Mouse (Mus musculus) heart, adult 2 months (tissue): ENCODE measurements around the gene Lpcat1. TPM values are rescaled to one million over a fixed set of nuclear protein-coding genes. Genes with fewer than 3 reads are reported as not detected.

Experiments used
- DNase-seq, 2 experiments: peaks; one replicate each; pipeline ENCODE4 v3.0.0; 2021
- H3K27ac ChIP-seq: fragments of 200-600 bp; 2 replicates; pipeline ENCODE4 v1.8.1; 2022
- H3K27me3 ChIP-seq: fragments of 200-500 bp; 2 replicates; pipeline ENCODE4 v1.6.1; 2012; ENCODE audit warnings: mild to moderate bottlenecking, low read length, inconsistent platforms, mixed read lengths; ENCODE audit not compliant: control insufficient read depth, insufficient read depth
- H3K36me3 ChIP-seq: fragments of 200-500 bp; 2 replicates; pipeline ENCODE4 v1.6.1; 2012; ENCODE audit warnings: low read length, inconsistent platforms; ENCODE audit not compliant: control insufficient read depth, insufficient read depth
- H3K4me1 ChIP-seq: fragments of 200-500 bp; 2 replicates; pipeline ENCODE4 v1.6.1; 2011; ENCODE audit warnings: low read length; ENCODE audit not compliant: control insufficient read depth, insufficient read depth
- H3K4me3 ChIP-seq: fragments of 200-600 bp; 2 replicates; pipeline ENCODE4 v1.8.1; 2022
- H3K79me2 ChIP-seq: fragments of 200-500 bp; replicated peaks from 2 replicates; pipeline ENCODE4 v1.6.1; 2012; ENCODE audit warnings: mild to moderate bottlenecking, inconsistent platforms, low read length, moderate library complexity, mixed read lengths; ENCODE audit not compliant: control insufficient read depth, insufficient read depth
- H3K9ac ChIP-seq: fragments of 200-500 bp; 2 replicates; pipeline ENCODE4 v1.6.1; 2012; ENCODE audit warnings: low read depth, mild to moderate bottlenecking, control low read depth, inconsistent platforms, low read length, mixed read lengths
- CTCF ChIP-seq: fragments of 200-600 bp; IDR thresholded peaks from 2 replicates; pipeline ENCODE4 v1.8.1; 2022; ENCODE audit warnings: antibody characterized with exemption, mild to moderate bottlenecking, moderate library complexity
- EP300 ChIP-seq: fragments of 200-500 bp; IDR thresholded peaks from 2 replicates; pipeline ENCODE4 v1.6.1; 2011; ENCODE audit warnings: low read depth, low read length, control low read depth; ENCODE audit not compliant: insufficient read depth
- POLR2A ChIP-seq: fragments of 200-500 bp; IDR thresholded peaks from 2 replicates; pipeline ENCODE4 v1.6.1; 2011; ENCODE audit warnings: mild to moderate bottlenecking, low read depth, low read length, control low read depth; ENCODE audit not compliant: insufficient read depth
- WGBS: fragments of 180-500 bp; shearing (Covaris S2); methylation state at CpG from one replicate; pipeline ENCODE4 v1.1.7; 2018; 5-methylcytosine and 5-hydroxymethylcytosine counted together
- intact Hi-C: fragments of 180-260 bp; cut with DNase I; formaldehyde crosslinking; loops from one replicate; pipeline ENCODE4 v1.15.1; 2025
- polyA plus RNA-seq: library from polyadenylated mRNA; depleted of rRNA; stranded (reverse); fragments of >200 nt; gene quantifications from 2 replicates; pipeline ENCODE4 v1.2.3, GENCODE M21; 2012; rRNA removed
- total RNA-seq, 2 experiments: library from RNA; stranded (reverse); gene quantifications; 2 replicates each; pipeline ENCODE4 v1.2.3; 2021

Gene Lpcat1
- total and polyA plus RNA-seq, 3 experiments: 7.5 to 13.1 (median 11.1) TPM

DNA sequence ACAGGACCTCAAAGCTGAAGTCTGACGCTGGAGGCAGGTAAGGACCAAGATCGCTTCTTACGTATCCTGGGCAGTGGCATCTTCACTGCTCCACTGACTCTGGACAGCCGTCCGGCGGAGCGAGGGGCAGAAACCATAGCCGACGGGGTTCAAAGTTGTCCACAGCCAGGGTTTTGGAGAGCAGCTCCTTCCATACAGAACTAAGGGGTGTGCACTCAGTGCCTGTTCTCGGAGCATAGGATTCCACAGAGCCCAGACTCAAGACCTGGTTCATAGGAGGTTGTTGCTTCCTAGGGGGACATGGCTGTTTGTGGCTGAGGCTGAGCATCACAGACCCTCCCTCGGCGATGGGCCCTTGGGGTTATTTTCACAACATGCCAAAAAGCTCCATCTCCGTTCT is 69.8 kb downstream of the Lpcat1 start:
- Histone ChIP-seq H3K4me1 (no peaks in the 10 kb centered on the region), H3K4me3 (no peak overlapping the region), H3K36me3 (no peaks in the 10 kb centered on the region), H3K79me2 (no peaks in the 10 kb centered on the region), H3K9ac (no peak overlapping the region), H3K27ac (no peak overlapping the region), H3K27me3 (peaks cover 8% of the 10 kb centered on the region)
- TF ChIP-seq CTCF: no peak
- TF ChIP-seq POLR2A: no peak
- no peak for TF ChIP-seq EP300
- intact Hi-C loops: no loop called here
- 23% methylated on average over 13 of the region's 13 CpGs for WGBS
- DNase-seq: no peak

DNA sequence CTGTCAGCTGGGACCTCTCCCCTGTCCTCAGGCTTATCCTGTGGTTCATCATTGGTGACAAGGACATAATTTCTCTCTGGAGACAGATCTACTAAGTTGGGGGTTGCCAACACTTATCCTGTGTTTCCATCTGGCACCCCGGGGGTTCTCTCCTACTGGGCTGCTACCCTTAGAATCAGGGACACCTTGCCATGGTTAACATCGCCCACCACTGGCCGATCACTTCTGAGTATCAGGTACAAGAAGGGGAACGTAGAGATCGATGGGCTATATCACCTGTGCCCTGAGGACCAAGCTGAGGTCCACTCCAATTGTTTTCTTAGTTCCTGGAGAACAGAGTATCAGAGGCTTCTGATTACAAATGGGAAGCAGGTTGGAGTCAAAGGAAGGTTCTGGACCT is 97.2 kb downstream of the Lpcat1 start:
- TF ChIP-seq EP300 (no peak), CTCF (no peak), POLR2A (no peak)
- Histone ChIP-seq H3K4me1 (no peaks in the 10 kb centered on the region), H3K27me3 (no peaks in the 10 kb centered on the region), H3K9ac (no peak overlapping the region), H3K79me2 (no peaks in the 10 kb centered on the region), H3K36me3 (no peaks in the 10 kb centered on the region), H3K27ac (no peak overlapping the region), H3K4me3 (no peak overlapping the region)
- intact Hi-C loops: no loop called here
- 76% methylated on average over 5 of the region's 5 CpGs for WGBS
- no peak for DNase-seq

Other genes with a start within 250 kb of the Lpcat1 start
- 10 to 100 TPM; 26.5 to 30.9 TPM for gene Irx4, start 206.7 kb upstream of the Lpcat1 start, total RNA-seq
- gene Irx4, start 206.7 kb upstream of the Lpcat1 start, polyA plus RNA-seq: 15.6 and 19.8 TPM in 2 replicates
- 10 to 100 TPM; 53.3 to 57.8 TPM for gene Mrpl36, start 138.7 kb upstream of the Lpcat1 start, total RNA-seq
- gene Mrpl36, start 138.7 kb upstream of the Lpcat1 start, polyA plus RNA-seq: 75.4 and 81.8 TPM in 2 replicates
- 1,000 to 10,000 TPM; 1,124 to 1,284 TPM for gene Ndufs6, start 138.7 kb upstream of the Lpcat1 start, total RNA-seq
- gene Ndufs6, start 138.7 kb upstream of the Lpcat1 start, polyA plus RNA-seq: 494 and 621 TPM in 2 replicates
- not detected for gene Slc6a3, start 69.5 kb downstream of the Lpcat1 start, total RNA-seq
- gene Slc6a3, start 69.5 kb downstream of the Lpcat1 start, polyA plus RNA-seq: not detected in 2 replicates
- gene Clptm1l, start 136.8 kb downstream of the Lpcat1 start, total RNA-seq: 10 to 100 TPM; 57.4 to 68.5 TPM
- 81.9 and 100 TPM in 2 replicates for gene Clptm1l, start 136.8 kb downstream of the Lpcat1 start, polyA plus RNA-seq
- under 1 TPM in 1 of 2 experiments, not detected in 1; 0.05 TPM for gene Tert, start 159.7 kb downstream of the Lpcat1 start, total RNA-seq
- 0.18 and 0.35 TPM in 2 replicates for gene Tert, start 159.7 kb downstream of the Lpcat1 start, polyA plus RNA-seq
- gene Slc6a18, start 210.8 kb downstream of the Lpcat1 start, total RNA-seq: not detected
- not detected in 2 replicates for gene Slc6a18, start 210.8 kb downstream of the Lpcat1 start, polyA plus RNA-seq
- not detected for gene Slc6a19, start 237.7 kb downstream of the Lpcat1 start, total RNA-seq
- gene Slc6a19, start 237.7 kb downstream of the Lpcat1 start, polyA plus RNA-seq: 0.08 TPM in 1 of 2 replicates, not detected in the other